Mouse (Mus musculus) hindbrain, embryonic 16.5 days (tissue): ENCODE data around the gene Paics. TPM values are rescaled to one million over a fixed set of nuclear protein-coding genes. Genes with fewer than 3 reads are reported as not detected.

Experiments used
- ATAC-seq: fragments of 200-750 bp; cut with Nextera tagmentation; 2 replicates; pipeline ENCODE4 v1.8.0; 2017; ENCODE audit warnings: moderate TSS enrichment, moderate library complexity
- H3K27ac ChIP-seq: fragments of 300-500 bp; sonication (generic); 2 replicates; pipeline ENCODE4 v1.5.1; 2014; ENCODE audit warnings: low read depth, mild to moderate bottlenecking, control low read depth, low read length, moderate library complexity
- H3K27me3 ChIP-seq: fragments of 300-500 bp; sonication (generic); replicated peaks from 2 replicates; pipeline ENCODE4 v1.6.1; 2014; ENCODE audit warnings: low read length; ENCODE audit not compliant: control insufficient read depth, insufficient read depth
- H3K36me3 ChIP-seq: fragments of 300-500 bp; sonication (generic); 2 replicates; pipeline ENCODE4 v1.6.1; 2014; ENCODE audit warnings: mild to moderate bottlenecking, low read length, moderate library complexity, mixed read lengths; ENCODE audit not compliant: control insufficient read depth, insufficient read depth
- H3K4me1 ChIP-seq: fragments of 300-500 bp; sonication (generic); 2 replicates; pipeline ENCODE4 v1.6.1; 2014; ENCODE audit warnings: low read depth, low read length; ENCODE audit not compliant: control insufficient read depth, insufficient read depth
- H3K4me2 ChIP-seq: fragments of 300-500 bp; sonication (generic); 2 replicates; pipeline ENCODE4 v1.6.1; 2014; ENCODE audit warnings: mild to moderate bottlenecking, low read length, control low read depth, moderate library complexity
- H3K4me3 ChIP-seq: fragments of 300-500 bp; sonication (generic); 2 replicates; pipeline ENCODE4 v1.5.1; 2014; ENCODE audit warnings: mild to moderate bottlenecking, low read length, control low read depth, moderate library complexity
- H3K9ac ChIP-seq: fragments of 300-500 bp; sonication (generic); 2 replicates; pipeline ENCODE4 v1.6.1; 2014; ENCODE audit warnings: low read depth, mild to moderate bottlenecking, control low read depth, low read length, moderate library complexity
- H3K9me3 ChIP-seq: fragments of 300-500 bp; sonication (generic); 2 replicates; pipeline ENCODE4 v1.6.1; 2014; ENCODE audit warnings: mild to moderate bottlenecking, low read length, moderate library complexity; ENCODE audit not compliant: control insufficient read depth
- WGBS: fragments of 180-500 bp; shearing (Covaris S2); extraction: QIAGEN DNeasy Blood & Tissue Kit; methylation state at CpG from one replicate; pipeline ENCODE4 v1.1.7; 2014; 5-methylcytosine and 5-hydroxymethylcytosine counted together
- polyA plus RNA-seq: library from polyadenylated mRNA; unstranded; fragments of >200 nt; fragmentation: Nextera tagmentation; extraction: Ambion mirVana; gene quantifications from 2 replicates; pipeline ENCODE4 v1.2.1, GENCODE M21; 2015

Paics gene
- polyA plus RNA-seq, 1 experiment from 2014 or later: 194 TPM

GRCm38 (mm10) chr5:76990789-76991188, 39.7 kb downstream of the Paics start:
- no peak overlapping the region for H3K9ac ChIP-seq
- ATAC-seq: no peak
- WGBS: 98% methylated on average over 3 of the region's 3 CpGs
- H3K9me3 ChIP-seq: no peaks in the 10 kb centered on the region
- H3K36me3 ChIP-seq: peaks cover 53% of the 10 kb centered on the region
- no peak overlapping the region for H3K4me2 ChIP-seq
- no peaks in the 10 kb centered on the region for H3K4me1 ChIP-seq
- no peaks in the 10 kb centered on the region for H3K27me3 ChIP-seq
- no peak overlapping the region for H3K4me3 ChIP-seq
- H3K27ac ChIP-seq: no peak overlapping the region

GRCm38 (mm10) chr5:76993174-76993814, 42.2 kb downstream of the Paics start:
- Histone ChIP-seq H3K4me1 (no peaks in the 10 kb centered on the region), H3K4me3 (no peak overlapping the region), H3K4me2 (no peak overlapping the region), H3K27ac (no peak overlapping the region), H3K27me3 (no peaks in the 10 kb centered on the region), H3K9me3 (no peaks in the 10 kb centered on the region), H3K36me3 (peaks cover 59% of the 10 kb centered on the region), H3K9ac (no peak overlapping the region)
- ATAC-seq: no peak
- 93% methylated on average over 5 of the region's 5 CpGs for WGBS

DNA sequence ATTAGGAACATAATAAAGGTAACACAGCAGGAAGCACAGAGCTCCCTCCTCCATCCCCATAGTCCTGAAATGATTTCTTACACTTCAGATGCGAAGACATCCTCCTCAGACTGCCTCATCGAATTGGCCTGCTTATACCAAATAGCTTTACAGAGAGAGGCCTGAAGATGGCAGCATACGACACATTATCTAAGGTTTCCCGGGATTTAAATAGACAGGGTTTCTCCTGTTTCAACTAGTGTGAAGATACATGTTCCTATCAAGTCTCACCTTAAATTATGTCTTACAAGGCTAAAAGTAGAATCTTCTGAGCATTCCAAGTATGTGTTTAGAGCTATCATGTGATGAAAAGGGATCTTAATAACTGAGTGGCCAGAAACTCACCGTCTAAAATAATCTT, 47.3 kb downstream of the Paics start:
- Histone ChIP-seq H3K4me3 (no peak overlapping the region), H3K4me1 (no peaks in the 10 kb centered on the region), H3K9ac (no peak overlapping the region), H3K9me3 (no peaks in the 10 kb centered on the region), H3K27me3 (no peaks in the 10 kb centered on the region), H3K36me3 (peaks cover 33% of the 10 kb centered on the region), H3K4me2 (no peak overlapping the region), H3K27ac (no peak overlapping the region)
- WGBS: 53% methylated on average over 5 of the region's 5 CpGs
- 0 out of 2 replicates have a peak, but pooled peaks have one; percentile 63 for ATAC-seq

GRCm38 (mm10) chr5:77001192-77001591, 50.1 kb downstream of the Paics start:
- H3K9ac ChIP-seq: no peak overlapping the region
- no peak overlapping the region for H3K4me3 ChIP-seq
- H3K27me3 ChIP-seq: no peaks in the 10 kb centered on the region
- ATAC-seq: no peak
- peaks cover 17% of the 10 kb centered on the region for H3K36me3 ChIP-seq
- H3K4me1 ChIP-seq: no peaks in the 10 kb centered on the region
- no peaks in the 10 kb centered on the region for H3K9me3 ChIP-seq
- H3K27ac ChIP-seq: no peak overlapping the region
- H3K4me2 ChIP-seq: no peak overlapping the region
- WGBS: 89% methylated on average over 17 of the region's 17 CpGs

DNA sequence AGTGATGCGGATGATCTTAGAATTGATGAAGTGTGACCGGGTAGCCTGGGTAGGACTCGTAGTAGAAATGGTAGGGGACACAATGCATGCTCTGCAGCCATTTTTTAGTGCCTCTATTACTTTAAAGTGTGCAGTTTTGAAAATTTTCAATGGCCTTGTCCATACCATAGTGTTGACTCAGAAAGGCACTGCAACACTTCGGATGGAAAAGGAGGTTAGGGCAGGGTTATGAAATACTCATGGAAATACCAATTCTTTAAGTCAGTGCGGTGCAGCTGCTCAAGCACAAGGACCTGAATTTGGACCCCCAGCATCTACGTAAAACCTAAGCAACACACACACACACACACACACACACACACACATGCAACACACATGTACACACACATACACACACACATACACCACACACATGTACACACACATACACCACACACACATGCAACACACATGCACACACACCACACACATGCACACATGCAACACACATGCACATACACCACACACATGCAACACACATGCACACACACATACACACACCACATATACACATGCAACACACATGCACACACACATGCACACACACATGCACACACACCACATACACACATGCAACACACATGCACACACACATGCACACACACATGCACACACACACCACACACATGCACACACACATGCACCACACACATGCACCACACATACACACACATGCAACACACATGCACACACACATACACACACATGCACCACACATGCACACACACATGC, 53.1 kb downstream of the Paics start, which contains the start of gene Arl9:
TSS of gene Arl9 (plus strand) at position 5 of the 771 bp plus-strand sequence.
- Histone ChIP-seq H3K36me3 (peaks cover 4% of the 10 kb centered on the region; the same call in 1 of the 2 replicates), H3K4me2 (no peak within 1 kb of the TSS), H3K27ac (no peak within 1 kb of the TSS), H3K9me3 (no peaks in the 10 kb centered on the region), H3K4me3 (no peak within 1 kb of the TSS), H3K27me3 (no peaks in the 10 kb centered on the region), H3K9ac (no peak within 1 kb of the TSS), H3K4me1 (no peaks in the 10 kb centered on the region)
- 92% methylated on average over 6 of the region's 6 CpGs for WGBS
- ATAC-seq: no peak

DNA sequence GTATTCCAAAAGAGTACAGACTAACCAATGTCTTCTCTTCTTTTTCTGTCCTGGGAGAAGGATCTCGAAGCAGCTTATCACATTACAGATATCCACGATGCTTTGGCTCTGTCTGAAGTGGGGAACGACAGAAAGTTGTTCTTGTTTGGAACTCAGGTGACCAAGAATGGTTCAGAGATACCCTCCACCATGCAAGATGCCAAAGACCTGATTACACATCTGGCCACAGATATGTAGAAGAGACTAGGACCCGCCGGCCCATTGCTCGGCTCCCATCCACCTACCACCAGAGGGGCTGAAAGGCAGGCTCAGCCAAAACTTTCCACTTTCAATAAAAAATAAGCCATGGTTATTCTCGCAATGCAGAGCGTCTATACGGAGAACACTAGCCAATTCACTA, 59.2 kb downstream of the Paics start:
- Histone ChIP-seq H3K4me1 (no peaks in the 10 kb centered on the region), H3K4me2 (no peak overlapping the region), H3K36me3 (no peaks in the 10 kb centered on the region), H3K27me3 (no peaks in the 10 kb centered on the region), H3K27ac (no peak overlapping the region), H3K4me3 (no peak overlapping the region), H3K9ac (no peak overlapping the region), H3K9me3 (no peaks in the 10 kb centered on the region)
- WGBS: 95% methylated on average over 9 of the region's 9 CpGs
- no peak for ATAC-seq

- 69% methylated on average over 3 of the region's 3 CpGs for WGBS
- H3K4me2 ChIP-seq: no peak overlapping the region
These were observed 60.0 kb downstream of the Paics start for GRCm38 (mm10) chr5:77011082-77011481.

DNA sequence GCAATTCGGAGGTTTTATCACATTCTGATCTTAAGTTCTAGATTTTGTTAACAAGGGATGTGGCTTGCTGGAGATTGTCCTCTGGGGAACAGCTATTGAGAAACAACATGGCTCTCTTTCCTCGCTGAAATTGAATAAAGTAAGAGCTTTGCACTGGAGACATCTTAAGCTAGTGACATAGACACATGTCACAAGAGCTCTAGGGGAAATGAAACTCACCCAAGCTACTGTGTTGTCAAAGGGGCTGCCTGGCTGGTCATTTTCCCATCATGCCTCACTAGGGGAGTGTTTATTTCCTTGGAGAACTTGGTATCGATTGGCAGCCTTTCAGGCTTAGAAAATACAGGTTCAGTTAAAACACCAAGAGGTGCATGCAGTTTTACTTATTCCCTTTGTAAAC, 62.1 kb downstream of the Paics start:
- Histone ChIP-seq H3K27me3 (no peaks in the 10 kb centered on the region), H3K9ac (no peak overlapping the region), H3K4me2 (no peak overlapping the region), H3K4me3 (no peak overlapping the region), H3K9me3 (no peaks in the 10 kb centered on the region), H3K27ac (no peak overlapping the region), H3K4me1 (no peaks in the 10 kb centered on the region), H3K36me3 (no peaks in the 10 kb centered on the region)
- WGBS: 83% methylated on average over 3 of the region's 3 CpGs
- no peak for ATAC-seq

More at GRCm38 (mm10) chr5:77011082-77011481, 60.0 kb downstream of the Paics start:
- H3K9me3 ChIP-seq: no peaks in the 10 kb centered on the region
- H3K9ac ChIP-seq: no peak overlapping the region
- H3K36me3 ChIP-seq: no peaks in the 10 kb centered on the region
- no peak overlapping the region for H3K4me3 ChIP-seq
- H3K27ac ChIP-seq: no peak overlapping the region
- H3K27me3 ChIP-seq: no peaks in the 10 kb centered on the region
- ATAC-seq: no peak
- no peaks in the 10 kb centered on the region for H3K4me1 ChIP-seq
